Mouse (Mus musculus): Measurements from ENCODE around the gene Gm20855. TPM values are rescaled to one million over a fixed set of nuclear protein-coding genes. Genes with fewer than 3 reads are reported as not detected.
"Not testable (repeated sequence)": the region's sequence is repeated elsewhere in the genome, so short reads cannot be mapped to it uniquely, and the experiment has no call there.

Gene Gm20855
- not detected in 2 replicates for polyA plus RNA-seq (2016; fragmentation: Nextera tagmentation; extraction: Ambion mirVana)

DNA sequence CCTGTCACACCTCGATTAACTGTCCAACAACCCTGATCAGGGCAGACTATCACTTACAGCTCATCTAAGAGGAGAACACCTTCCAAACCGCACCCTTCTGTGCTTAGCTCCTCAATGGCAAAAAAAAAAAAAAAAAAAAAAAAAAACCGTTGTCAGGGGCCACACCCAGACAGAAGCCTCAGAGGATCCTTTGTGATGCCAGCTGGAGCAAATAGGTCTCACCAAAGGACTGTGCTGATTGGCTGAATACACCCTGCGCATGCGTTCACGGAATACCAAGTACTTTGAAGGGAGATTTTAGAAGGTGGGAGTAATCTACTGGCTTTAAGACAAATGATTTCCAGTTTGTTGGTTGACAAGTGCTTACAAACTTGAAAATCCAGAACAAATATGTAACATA is at the start of gene Gm20855:
TSS of gene Gm20855 (minus strand) at position 101 of the 400 bp plus-strand sequence.
- H3K27ac ChIP-seq; H3K4me3 ChIP-seq; H3K36me3 ChIP-seq; H3K27me3 ChIP-seq (ENCODE audit: insufficient read depth, poor library complexity, severe bottlenecking); H3K9me3 ChIP-seq; DNase-seq (ENCODE audit: low spot score); H3K4me1 ChIP-seq (replicated peaks): not testable (repeated sequence)
- WGBS = no CpG with 5 or more reads among the region's 6 CpGs

Measured in hindbrain, embryonic 10.5 days (tissue).